Mouse (Mus musculus) fat pad, adult 2 months (tissue): ENCODE results near the gene Pcp4l1.
A peak's percentile ranks its signal among the peaks of the same experiment; 100 is the strongest.
"Not testable (repeated sequence)": the region's sequence is repeated elsewhere in the genome, so short reads cannot be mapped to it uniquely, and the experiment has no call there.

Experiments
- DNase-seq: peaks from one replicate; pipeline ENCODE4 v3.0.0-alpha.2; 2011; ENCODE audit warnings: low read depth, low spot score; ENCODE audit errors: extremely low read depth

Gene Pcp4l1

DNA sequence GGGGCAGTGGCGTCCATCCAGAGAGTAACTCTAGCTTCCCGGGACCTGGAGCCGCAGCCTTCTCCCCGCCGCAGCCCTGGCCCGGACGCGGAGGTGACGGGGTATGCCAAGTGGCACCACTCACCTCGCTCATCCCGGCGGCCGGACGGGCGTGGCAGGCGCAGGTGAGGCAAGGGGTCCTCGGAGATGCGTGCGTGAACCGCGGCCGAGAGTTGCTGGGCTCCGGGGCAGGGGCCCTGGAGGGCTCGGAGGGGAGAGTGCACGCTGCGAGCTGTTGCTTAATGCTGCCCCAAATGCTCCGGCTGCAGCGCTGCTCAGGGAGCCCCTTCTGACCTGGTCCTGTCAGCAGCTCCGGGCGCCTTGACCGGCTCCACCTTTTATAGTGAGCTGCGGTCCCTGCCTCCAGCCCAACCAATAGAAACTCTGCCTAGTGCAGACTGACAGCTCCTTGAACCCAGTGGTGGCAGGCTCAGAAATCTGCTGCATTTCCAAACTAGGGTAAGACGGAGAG is at the start of gene Pcp4l1:
TSS of gene Pcp4l1 (minus strand) at position 382 of the 511 bp plus-strand sequence.
- DNase-seq, result no peak

DNA sequence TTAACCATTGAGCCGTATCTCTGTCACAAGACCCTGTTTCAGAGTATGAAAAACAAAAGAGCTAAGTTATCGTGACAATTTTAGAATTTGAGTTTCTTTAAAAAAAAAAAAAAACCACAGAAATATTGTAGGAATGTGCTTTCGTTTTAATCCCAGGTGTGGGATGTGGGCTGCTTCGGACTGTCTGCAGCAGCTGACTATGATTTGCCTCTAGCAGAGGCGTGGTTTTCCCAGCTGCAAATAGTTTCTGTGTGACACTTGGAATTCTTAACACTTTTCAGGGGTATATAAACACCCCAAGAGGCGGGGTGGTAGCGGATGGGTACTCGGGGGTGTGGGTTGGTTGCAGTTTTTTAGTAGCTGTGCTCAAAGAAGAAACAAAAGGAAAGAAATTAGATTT is 49.3 kb upstream of the Pcp4l1 start:
- no peak for DNase-seq

DNA sequence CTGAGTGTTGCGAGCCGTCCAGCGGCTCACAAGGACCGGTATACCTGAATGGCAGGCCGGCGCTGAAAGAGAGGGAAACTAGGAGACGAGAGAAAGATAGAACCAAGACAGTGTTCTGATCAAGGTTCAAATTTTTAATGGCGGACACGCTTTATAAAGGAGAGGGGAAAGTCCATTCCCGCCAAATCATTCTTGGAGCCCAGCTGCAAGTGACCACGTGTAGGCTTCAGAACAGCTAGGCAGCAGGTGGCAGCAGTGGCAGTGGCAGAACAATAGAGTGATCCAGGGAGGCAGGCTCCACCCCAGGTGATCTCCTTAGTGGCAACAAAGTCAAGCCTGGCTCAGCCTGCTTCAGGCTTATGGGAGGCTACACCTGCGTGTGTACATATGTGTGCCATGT is 45.9 kb upstream of the Pcp4l1 start:
- DNase-seq, result not testable (repeated sequence)

DNA sequence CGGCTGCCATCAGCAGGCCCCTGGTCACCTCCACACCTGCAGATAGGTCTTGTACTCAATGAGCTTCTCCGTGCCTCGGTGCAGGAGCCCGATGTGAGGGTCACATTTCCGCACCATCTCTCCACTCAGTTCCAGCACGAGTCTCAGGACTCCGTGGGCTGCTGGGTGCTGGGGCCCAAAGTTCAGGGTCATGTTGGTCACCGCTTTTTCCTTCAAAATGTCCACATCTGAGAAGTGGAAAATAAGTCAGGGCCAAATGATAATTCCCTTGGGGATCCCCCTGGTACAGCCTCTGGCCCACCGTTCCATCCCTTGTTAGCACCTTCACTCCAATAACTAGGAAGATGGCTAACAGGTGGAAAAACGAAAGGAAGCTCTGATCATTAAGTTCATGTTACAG is 44.8 kb upstream of the Pcp4l1 start:
- DNase-seq, result no peak

DNA sequence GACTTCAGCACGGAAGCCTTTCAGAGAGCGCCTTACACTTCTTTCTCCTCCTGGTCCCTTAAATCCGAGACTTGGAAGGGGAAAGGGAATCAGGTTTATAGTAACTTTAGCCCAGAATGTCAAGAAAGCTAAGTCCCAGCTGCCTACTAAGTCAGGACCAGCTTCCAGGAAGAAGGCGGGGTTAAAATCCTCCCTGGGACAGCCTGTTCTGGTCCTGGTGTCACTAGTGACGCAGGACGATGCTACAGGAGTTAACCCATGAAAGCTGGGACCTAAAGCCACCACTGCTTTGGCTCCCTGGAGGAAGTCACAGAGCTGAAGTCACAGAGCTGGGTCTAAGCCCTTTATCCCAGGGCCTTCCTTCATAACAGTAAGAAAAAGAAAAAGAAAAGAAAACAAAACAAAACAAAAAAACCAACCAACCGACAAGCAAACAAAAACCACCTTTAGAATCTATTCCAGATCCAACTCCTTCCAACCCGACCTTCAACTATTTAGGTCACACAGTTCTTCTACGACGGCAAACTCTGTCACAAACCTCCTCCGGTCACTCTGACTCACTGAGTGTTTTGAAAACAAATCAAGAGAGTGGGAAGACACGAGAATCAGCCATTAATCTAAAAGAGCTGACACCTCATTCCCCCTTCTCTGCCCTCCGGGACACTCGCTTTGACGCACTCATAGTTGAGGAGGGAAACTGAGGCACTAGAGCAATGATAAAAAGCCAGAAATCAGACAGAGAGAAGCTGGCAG is 44.1 kb upstream of the Pcp4l1 start:
- DNase-seq, result no peak

DNA sequence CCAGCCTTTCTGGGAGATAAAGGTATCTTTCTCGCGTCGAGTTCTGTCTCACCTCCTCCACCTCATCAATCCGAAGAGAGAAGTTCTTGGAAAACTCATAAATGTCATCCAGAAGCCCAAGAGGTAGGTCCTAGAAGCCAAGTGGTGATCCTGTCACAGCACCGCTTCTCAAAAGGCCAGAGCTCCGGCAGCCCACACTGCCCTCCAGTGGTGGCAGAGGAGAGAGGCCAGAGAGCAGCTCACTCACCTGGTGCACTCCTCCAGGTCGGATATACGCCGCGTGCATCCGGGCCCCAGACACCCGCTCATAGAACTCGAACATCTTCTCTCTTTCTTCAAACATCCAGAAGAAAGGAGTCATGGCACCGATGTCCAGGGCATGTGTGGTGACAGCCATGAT is 42.4 kb upstream of the Pcp4l1 start:
- no peak for DNase-seq

DNA sequence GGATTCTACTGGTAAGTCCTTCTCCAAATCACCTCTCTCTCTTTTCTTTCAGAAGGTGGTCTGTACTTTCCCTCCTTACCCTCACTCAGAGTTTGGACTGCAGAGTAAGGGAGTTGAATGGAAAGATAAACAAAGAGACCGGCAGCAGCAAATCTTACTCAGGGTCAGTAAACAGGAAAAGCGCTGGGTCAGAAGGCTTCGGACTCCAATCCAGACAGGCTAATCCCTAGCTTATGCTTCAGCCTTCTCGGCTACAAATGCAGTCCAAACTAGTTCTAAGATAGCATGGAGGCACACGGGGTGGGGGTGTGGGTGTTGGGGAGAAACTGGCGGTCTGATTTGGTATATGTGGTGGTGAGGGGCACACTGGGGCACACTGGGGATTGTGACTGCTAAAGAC is 41.4 kb upstream of the Pcp4l1 start:
- DNase-seq, result no peak

DNA sequence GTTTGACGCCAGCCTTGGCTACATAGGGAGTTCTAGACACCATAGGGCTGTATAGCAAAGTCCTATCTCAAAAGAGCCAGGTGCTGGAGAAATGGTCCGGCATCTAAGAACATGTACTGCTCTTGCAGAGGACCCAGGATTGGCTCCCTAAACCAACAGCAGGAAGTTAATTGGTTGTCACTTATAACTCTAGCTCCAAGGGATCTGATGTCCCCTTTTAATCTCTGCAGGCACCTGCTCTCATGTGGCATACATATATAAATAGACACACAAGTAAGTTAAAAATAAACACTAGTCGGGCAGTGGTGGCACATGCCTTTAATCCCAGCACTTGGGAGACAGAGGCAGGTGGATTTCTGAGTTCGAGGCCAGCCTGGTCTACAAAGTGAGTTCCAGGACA is 39.7 kb upstream of the Pcp4l1 start:
- no peak for DNase-seq

DNA sequence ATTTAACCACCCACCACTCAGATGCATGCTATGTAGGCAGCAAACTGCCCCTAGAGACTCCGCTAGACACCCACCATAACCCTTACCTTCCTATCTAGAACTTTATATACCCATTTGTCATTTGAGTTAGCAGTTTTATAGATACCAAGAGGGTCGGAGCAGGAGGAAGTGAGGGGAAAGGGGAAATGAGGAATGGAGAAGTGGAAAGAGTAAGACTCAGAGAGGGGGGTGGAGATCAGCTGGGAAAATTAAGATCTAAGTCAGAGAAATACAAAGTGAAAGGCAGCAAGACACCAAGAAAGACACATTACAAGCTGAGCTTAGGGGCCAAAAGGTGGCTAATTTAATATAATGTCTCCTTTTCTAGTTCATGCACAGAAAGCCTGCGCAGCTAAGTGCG is 38.5 kb upstream of the Pcp4l1 start:
- no peak for DNase-seq

DNA sequence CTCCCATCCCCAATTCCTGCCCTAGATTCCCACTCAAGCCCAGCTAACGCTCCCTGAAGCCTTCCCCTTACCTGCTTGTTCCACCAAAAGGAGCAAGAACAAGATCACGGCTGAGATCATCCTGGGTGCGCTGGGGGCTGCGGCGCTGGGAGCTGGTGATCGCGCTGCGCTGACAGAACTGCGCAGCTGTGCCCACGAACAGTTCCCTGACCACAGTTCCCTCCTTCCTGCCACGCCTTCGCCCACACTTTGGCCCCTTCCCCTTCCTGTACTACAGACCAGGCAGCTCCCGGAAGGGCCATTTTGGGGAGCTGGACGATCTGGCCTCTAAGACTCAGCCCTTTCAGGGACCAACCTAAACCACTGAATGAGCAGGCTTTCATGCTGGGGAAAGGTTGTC is 38.1 kb upstream of the Pcp4l1 start, which contains the start of gene Fcer1g:
TSS of gene Fcer1g (minus strand) at position 240 of the 400 bp plus-strand sequence.
- no peak for DNase-seq

DNA sequence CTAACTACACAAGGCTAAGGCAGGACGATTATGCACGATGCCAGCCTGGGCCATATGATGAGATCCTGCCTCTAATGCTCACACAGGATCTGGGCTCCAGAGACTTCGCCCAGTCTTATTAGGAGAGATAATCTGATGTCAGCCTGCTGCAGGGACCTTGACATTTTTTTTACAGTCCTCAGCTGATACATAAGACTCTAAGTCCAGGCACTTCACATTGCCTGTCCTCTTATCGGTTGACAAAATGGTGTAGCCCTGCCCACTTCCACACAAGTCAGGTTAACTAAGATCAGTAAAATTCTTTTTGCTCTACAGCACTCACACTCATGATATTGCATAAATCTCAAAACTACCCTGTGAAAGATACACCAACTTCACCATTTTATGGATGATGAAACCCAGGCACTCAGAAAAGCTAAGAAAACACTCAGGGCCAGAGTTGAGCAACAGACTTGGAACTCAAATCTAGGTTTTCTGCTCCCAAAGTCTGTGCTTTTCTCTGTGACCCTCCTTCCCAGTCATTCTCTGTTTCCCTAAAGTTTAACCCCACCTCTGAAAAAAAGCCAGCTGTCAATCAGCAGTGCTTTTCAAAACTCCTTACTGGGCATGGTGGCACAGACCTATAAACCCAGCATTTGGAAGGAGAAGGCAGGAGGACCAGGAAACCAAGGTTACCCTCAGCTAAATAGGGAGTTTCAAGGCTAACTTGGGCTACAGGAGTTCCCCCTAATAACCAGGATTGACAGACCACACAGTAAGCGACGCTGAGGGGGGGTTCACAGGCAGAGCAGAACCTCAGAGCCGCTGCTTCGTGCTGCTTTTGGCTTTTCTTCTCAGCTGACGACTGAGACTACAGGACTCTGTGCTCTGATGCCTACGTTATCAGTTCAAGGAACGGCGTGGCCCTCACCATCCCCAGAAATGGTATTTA is 37.0 kb upstream of the Pcp4l1 start:
- no peak for DNase-seq

DNA sequence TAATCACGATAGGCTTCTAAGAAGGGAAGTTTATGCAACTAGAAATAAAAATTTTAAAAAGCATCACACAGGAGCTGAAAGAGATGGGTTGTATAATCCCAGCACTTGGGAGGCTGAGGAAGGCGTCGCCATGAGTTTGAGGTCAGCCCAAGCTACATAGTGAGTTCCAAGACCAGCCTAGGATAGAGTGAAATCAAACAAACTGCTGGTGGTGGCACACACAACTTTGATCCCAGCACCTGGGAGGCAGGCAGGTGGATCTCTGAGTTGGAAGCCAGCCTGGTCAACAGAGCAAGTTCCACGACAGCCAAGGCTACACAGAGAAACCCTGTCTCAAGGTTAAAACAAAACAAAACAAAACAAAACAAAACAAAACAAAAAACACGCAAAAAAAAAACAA is 36.3 kb upstream of the Pcp4l1 start:
- no peak for DNase-seq

DNA sequence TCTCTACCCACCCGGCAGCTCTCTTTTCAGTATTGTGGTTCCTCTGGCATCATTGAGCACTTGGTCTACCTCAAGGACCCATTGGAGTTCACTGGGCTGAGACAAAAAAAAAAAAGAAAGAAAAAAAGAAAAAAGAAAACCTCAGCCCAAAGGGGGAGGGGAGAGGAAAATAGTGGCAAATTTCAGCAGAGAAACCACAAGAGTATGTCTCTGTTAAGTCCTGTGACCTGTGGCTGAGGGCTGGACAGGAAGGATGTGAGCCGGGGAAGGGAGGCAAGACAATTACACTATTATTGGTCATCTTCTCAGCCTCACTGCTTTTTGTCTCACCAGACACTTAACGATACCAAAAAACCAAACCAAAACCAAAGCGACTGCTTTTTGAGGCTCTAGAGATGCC is 35.8 kb upstream of the Pcp4l1 start:
- no peak for DNase-seq

DNA sequence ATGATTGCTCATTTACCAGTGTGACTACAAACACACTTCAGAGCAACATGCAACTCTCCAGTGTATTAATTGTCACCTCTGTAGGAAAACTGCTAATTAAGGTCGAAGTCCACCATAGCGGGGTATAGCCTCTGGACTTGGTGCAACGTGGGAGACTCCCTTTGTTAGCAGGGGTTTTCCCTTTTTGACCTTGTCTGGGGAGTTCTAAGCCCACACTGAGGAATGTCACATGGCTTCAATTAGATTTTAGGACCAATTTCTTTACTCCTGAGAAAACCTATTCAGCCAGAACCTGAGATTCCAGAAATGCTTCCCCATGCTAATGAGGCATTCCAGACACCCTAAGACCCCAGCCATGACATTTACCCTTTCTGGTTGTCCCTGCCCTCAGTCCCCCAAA is 34.1 kb upstream of the Pcp4l1 start:
- no peak for DNase-seq

DNA sequence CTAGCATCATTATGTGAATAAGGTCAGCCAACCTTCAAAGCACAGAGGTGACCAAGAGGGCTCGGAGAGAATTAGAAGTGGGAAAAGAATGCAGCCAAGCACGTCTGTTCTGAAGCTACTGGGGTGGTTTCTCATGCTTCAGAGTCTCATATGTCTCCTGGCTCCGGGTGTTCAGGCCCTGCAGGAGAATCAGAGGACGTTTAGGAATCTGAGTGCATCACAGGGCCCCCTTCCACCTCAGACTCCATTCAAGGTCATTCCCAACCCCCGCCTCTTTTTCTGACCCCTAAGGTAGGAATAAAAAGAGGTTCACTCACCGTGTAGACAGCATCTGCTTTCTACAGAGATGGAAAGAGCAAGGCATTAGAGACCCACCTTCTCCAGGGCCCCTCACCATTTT is 33.7 kb upstream of the Pcp4l1 start:
- DNase-seq, result no peak

DNA sequence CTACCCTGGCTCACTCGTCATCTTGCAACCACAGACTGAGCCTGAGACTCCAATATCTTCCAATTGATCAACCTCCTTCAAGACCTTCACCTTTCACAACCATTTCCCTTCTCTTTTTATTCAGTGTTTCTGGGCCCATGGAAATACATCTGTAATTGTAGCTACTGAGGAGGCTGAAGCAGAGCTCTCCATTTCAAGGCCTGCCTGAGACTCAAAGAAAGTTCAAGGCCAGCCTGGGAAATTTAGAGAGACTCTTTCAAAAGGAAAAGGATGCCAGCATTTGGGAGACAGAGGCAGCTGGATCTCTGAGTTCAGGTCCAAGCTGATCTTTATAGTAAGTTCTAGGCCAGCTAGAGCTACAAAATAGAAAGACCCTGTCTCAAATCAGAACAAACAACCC is 31.8 kb upstream of the Pcp4l1 start:
- DNase-seq, result no peak

DNA sequence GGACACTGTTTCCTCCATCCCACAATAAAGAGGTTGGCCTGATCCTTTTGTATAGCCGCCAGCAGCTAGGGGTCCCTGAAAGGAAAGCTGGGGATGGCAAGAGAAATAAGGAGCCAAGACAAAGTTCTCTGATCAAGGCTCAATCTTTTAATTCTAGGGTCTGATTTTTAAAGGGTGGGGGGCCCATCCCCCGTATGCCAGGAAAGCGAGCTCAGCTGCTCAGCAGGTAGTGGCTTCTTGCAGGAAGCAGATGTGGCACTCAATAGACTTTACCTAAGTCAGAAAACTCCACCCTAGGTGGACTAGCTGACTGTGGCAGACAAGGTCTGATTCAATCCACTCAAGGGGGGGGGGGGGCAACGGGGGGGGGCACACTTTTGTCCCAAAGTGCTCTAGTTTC is 30.7 kb upstream of the Pcp4l1 start:
- DNase-seq, result no peak

DNA sequence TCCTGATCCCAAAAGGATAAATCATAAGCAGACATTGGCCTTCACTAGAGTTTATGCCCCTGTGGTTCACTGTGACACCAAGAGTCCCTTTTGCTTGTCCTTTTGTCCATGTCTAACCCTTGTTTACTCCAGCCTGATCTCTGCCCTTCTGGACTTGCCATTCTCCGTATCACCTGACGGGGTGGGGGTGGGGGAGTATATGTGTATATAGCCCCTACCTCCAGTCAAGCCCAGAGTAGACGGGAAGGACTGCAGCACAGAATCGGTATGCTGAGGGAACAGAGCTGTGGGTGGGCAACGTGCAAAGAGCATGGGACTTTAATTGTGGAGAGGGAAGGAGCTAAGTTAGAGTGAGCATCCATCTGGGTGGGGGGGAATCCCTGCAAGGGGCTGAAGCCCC is 28.8 kb upstream of the Pcp4l1 start, which contains the start of gene Apoa2:
TSS of gene Apoa2 (plus strand) at position 198 of the 400 bp plus-strand sequence.
- DNase-seq, result no peak

DNA sequence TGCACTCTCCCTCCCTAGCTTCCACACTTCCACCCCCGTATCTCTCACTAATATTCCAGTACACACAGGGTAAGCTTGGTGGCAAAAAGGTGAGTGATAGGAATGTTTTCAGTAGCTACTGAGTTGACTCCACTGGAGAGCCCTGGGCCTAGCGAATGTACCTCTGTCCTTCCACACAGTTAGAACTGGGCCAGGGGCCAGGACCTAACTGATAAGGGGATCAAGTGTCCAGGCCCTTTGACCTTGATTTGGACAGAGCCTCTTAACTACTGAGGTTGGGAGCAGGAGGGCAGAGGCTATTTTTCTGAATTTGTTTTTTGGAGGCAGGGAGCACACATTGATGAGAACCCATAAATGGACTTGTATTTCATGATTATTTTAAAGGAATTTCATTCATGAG is 27.7 kb upstream of the Pcp4l1 start:
- no peak for DNase-seq

DNA sequence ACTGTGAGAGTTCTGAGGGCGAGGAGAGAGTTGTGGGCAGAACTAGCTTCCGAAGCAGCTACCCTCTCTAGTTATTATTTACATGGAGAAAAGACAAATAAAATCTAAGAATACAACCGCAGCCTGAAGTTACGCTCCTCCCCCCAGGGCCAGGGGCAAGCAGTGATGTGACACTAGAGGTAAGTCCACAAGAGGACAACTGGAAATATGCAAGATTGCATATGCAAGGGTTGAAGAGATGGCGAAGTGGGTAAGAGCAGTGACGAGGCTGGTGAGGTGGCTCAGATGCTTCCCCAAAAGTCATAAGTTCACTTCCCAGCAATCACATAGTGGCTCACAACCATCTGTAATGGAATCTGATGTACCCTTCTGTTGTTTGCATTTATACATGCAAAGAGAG is 27.1 kb upstream of the Pcp4l1 start:
- DNase-seq, result no peak

DNA sequence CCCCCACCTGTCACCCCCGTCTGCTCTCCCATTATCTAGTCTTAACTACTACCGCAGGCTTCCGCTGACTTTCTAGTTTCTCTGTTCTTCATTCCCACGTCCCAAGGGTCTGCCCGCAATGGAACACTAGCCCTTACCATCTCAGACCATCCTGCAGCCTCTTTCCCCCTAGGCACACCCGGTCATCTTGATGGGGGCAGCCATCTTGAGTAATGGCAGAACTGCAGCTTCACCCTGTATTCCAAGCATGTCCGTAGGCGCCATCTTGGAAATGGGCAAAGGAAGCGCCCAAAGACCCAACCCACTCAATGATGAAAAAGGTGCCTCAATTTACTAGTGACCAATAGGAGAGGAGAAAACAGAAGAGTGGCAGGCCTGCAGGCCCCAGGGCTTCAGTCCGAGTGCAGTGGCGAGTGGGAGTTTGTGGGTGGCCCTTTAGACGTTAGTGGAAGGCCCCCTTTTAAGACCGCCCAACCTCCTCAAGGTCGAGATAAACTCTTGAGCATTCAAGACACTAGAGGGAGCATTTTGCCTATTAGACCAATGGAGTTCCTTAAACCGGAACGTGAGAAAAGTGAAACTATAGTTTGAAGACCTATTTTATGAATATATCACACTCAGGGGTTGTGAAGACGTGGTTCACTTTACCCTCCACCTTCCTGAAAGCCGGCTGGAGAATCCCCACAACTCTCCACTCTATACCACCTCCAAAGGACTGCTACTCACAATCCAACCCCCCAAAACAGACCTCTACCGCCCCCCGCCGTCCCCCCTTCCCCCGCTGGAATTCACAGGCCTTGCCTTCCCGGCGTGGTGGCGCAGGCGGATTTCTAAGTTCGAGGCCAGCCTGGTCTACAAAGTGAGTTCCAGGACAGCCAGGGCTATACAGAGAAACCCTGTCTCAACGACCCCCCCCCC is 26.4 kb upstream of the Pcp4l1 start, which contains the start of gene Tomm40l:
TSS of gene Tomm40l (minus strand) at position 277 of the 918 bp plus-strand sequence.
- DNase-seq, result peak; percentile 99
